Mouse (Mus musculus): ENCODE results near the gene Wdr91. TPM values are rescaled to one million over a fixed set of nuclear protein-coding genes. Genes with fewer than 3 reads are reported as not detected.

Gene Wdr91
- total RNA-seq, 2 experiments from 2014 or later: 5.2 to 8.0 TPM

- DNase-seq: peak; percentile 10
- intact Hi-C loops (cut with DNase I): no loop called here
- no peak for TF ChIP-seq CTCF (IDR thresholded peaks at IDR 0.05)
- no peak overlapping the region for H3K4me3 ChIP-seq
- H3K27ac ChIP-seq: no peak overlapping the region
Observed at GRCm38 (mm10) chr6:34889185-34889584, 21.5 kb downstream of the Wdr91 start.

DNA sequence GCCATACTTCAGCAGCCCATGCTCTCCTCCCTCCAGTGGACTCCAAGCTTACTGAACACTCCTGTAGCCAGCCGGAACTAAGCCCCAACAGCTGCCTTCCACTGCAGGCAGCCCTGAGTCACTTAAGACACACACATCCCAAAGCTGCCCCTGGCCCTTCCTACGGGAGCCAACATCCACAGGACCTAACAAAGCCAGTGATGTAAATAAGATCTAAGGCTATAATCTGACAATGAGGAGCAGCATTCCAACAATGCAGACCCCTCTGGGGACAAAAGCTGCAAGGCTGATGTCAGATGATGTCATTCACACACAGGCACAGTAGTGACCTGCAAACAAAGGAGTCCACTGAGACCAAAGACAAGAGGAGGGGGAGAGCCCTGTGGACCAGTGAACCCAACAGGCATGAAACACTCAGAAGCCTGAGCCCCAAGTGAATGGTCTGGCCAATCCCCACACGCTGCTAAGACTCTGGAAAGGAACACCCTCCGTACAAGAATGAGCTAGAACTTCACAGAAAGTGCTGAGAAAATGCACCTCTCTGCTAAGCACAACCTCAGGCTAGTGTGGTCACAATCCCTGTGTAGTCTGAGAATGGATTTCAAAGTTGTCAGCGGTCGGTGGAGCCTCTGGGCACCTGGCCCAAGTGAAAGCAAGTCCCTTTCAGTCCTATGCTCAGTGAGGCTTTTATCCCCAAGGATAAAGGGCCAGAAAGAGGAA, 23.4 kb downstream of the Wdr91 start:
- intact Hi-C loops (cut with DNase I): no loop called here
- no peak for TF ChIP-seq CTCF (IDR thresholded peaks at IDR 0.05)
- peak; percentile 19 for DNase-seq
- Histone ChIP-seq H3K27ac (no peak overlapping the region), H3K4me3 (no peak overlapping the region)

DNA sequence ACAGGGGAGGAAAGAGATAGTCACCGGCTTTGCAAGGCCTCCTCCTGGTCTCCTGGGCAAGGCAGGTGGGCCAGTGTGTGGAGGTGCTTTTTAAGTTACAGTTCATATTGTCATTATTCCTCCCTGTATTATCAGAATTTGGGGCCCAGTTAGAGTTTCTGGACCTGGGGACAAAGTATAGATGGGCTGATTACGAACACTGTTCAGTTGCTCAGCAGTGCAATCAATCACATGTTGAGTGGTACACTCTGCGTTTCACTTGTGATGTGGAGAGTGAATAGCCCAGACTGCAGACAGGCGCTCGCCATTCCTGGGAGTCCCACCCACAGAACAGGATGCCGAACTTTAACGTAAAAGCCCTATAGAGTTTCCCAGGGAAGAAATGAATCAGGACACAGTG, 26.0 kb downstream of the Wdr91 start:
- H3K4me3 ChIP-seq: no peak overlapping the region
- intact Hi-C loops (cut with DNase I): no loop called here

DNA sequence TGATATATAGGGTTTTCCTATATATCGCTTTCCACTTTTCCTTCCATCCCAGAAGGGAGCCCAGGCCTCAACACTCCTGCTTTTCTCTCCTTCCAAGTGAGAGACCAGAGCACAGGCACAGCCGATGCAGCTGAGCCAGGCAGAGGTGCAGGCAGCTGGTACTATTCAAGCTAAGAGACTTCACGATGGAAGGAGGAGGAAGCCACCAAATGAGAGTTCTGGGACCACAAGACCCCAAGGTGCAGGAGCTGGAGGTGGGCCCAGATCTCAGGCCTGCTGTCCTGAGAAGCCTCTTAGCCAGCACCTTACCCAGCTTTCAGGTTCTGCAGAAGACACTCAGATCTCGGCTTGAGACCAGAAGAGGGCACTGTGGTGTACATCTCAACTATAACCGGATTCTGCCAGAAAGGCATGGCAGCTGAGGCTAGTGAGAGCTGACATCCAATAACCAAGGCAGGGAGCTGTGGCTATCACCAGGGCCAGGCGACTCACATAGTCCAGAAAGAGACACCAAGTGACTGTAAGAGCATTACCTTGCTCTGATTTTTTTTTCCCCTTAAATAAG, 30.7 kb downstream of the Wdr91 start:
- intact Hi-C loops (cut with DNase I): loop anchor here (2.0 kb wide), 1 partner anchor 99 kb away; the partner anchor contains the start of gene Agbl3
- peak; percentile 57 for DNase-seq
- peak; percentile 56; the same call in 1 of the 2 replicates for TF ChIP-seq CTCF (IDR thresholded peaks at IDR 0.05)
- Histone ChIP-seq H3K4me3 (no peak overlapping the region), H3K27ac (no peak overlapping the region)

More for the DNA sequence above, 26.0 kb downstream of the Wdr91 start:
- peak; percentile 6 for DNase-seq
- no peak for TF ChIP-seq CTCF (IDR thresholded peaks at IDR 0.05)
- no peak overlapping the region for H3K27ac ChIP-seq

DNA sequence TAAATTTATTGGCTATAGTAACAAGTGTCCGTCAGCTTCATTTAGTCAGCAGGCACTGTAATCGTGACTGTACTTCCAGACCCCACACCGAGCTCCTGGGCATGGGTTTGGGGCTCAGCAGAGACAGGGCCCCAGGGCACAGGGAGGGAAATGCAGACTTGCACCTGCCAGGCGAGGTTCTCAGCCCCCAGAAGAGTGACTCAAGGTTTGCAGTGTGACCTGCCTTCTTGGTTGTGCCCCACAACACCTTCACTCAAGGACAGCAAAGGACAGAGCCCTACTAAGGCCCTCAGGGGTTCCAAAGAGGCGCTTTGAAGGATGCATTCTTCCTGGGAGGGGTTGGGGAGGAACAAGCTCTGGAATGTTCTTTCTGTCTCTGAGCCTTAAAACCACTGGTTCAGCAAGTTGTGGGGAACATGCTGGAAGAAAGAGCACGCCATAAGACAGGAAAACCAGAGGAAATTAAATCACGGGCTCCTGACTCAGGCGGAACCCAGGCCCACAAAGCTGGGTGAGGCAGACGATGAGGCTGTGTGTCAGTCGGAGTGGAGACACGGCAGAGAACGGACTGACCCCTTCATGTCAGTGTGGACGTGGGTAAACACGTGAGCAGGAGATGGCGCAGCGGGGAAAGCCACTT, 31.5 kb downstream of the Wdr91 start:
- Histone ChIP-seq H3K27ac (no peak overlapping the region), H3K4me3 (no peak overlapping the region)
- TF ChIP-seq CTCF (IDR thresholded peaks at IDR 0.05): no peak
- no peak for DNase-seq
- intact Hi-C loops (cut with DNase I): loop anchor here (2.0 kb wide), 1 partner anchor 98 kb away; the partner anchor contains the start of gene Agbl3

DNA sequence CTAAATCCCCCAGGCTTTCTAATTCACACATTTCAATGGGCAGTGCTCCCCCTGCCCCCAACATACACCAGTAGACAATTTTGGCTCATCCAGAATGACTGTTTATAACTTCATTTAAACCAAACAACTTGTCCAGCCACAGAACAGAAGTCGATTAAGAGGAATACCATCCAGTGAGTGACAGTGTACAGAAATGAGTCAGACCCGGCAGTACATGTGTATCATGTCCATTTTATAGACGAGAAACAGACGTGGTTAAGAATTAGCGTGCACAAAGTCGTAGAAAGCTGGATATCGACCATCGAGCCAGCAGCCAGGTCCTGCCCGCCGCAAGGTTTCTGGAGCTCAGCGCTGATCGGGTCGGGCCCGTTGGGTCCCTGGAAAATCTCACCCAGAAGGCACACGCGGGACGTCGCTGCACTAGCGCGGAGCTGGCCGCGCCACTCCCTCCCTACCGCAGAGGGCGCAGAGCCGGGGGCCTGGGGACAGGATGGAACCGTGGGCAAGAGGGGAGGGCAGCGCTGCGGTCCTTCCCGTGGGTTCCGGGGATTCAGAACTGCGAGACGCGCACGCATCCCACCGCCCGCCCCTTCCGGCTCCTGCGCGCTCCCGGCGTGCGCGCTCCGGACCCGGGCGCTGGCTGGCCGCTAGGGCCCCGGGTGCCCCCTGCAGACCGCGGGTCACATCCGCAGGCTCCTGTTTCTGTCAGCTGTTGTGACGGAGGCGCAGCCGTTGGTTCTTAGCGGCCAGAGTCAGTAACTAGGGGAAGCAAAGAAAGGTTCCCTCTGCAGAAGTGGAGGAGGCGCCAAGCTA, 33.0 kb downstream of the Wdr91 start, which contains the start of gene Cyren:
Gene Cyren (minus strand): TSS at position 552 of the 813 bp plus-strand sequence.
- Histone ChIP-seq H3K27ac (peak within 1 kb of the TSS; percentile 96), H3K4me3 (peak within 1 kb of the TSS; percentile 85)
- peak; percentile 96 for DNase-seq
- peak; percentile 87 for TF ChIP-seq CTCF (IDR thresholded peaks at IDR 0.05)
- intact Hi-C loops (cut with DNase I): loop anchor here (2.0 kb wide), 2 partner anchors 15 to 97 kb away; partner anchors contain the start of genes Agbl3 and Tmem140

- Histone ChIP-seq H3K27ac (peak overlapping the region; percentile 96), H3K4me3 (peak overlapping the region; percentile 85)
- no peak for TF ChIP-seq CTCF (IDR thresholded peaks at IDR 0.05)
- DNase-seq: no peak
- intact Hi-C loops (cut with DNase I): loop anchor here (2.0 kb wide), 1 partner anchor 14 kb away; the partner anchor contains the start of gene Tmem140
Observed at GRCm38 (mm10) chr6:34876835-34877156, 33.9 kb downstream of the Wdr91 start.

GRCm38 (mm10) chr6:34875966-34876834, 34.5 kb downstream of the Wdr91 start:
- peak overlapping the region; percentile 96 for H3K27ac ChIP-seq
- TF ChIP-seq CTCF (IDR thresholded peaks at IDR 0.05): no peak
- intact Hi-C loops (cut with DNase I): loop anchor here (2.0 kb wide), 1 partner anchor 13 kb away; the partner anchor contains the start of gene Tmem140
- H3K4me3 ChIP-seq: peak overlapping the region; percentile 85
- DNase-seq: no peak

GRCm38 (mm10) chr6:34875268-34875761, 35.4 kb downstream of the Wdr91 start:
- H3K27ac ChIP-seq: peak overlapping the region; percentile 96
- TF ChIP-seq CTCF (IDR thresholded peaks at IDR 0.05): no peak
- intact Hi-C loops (cut with DNase I): no loop called here
- H3K4me3 ChIP-seq: peak overlapping the region; percentile 53
- no peak for DNase-seq

GRCm38 (mm10) chr6:34874101-34874921, 36.4 kb downstream of the Wdr91 start:
- H3K27ac ChIP-seq: peak overlapping the region; percentile 96
- no peak for TF ChIP-seq CTCF (IDR thresholded peaks at IDR 0.05)
- intact Hi-C loops (cut with DNase I): no loop called here
- DNase-seq: peak; percentile 82
- peak overlapping the region; percentile 53 for H3K4me3 ChIP-seq

Measured in gastrocnemius, adult 2 months (tissue).